Mouse (Mus musculus): Measurements from ENCODE around the gene Gm21983. TPM values are rescaled to one million over a fixed set of nuclear protein-coding genes. Genes with fewer than 3 reads are reported as not detected.

The Gm21983 gene
- not detected for polyA plus RNA-seq (2017; shearing (Covaris generic))

GRCm38 (mm10) chr7:27180837-27181695, at the start of gene Gm21983, which contains the start of gene Mia:
Gm21983 (minus strand) TSS chr7:27181086.
Mia (minus strand) TSS chr7:27181157.

GRCm38 (mm10) chr7:27228281-27228821, 47.5 kb upstream of the Gm21983 start, which contains the start of gene Itpkc:
Itpkc (minus strand) TSS chr7:27228661.

GRCm38 (mm10) chr7:27195681-27196611, 15.1 kb upstream of the Gm21983 start, which contains the start of the genes BC024978 and Snrpa:
BC024978 (plus strand) TSS chr7:27195781.
Snrpa (minus strand) TSS chr7:27196271.

GRCm38 (mm10) chr7:27178324-27179216, 2.3 kb downstream of the Gm21983 start, which contains the start of gene Rab4b:
Rab4b (minus strand) TSS chr7:27178896.

GRCm38 (mm10) chr7:27166614-27167474, 14.0 kb downstream of the Gm21983 start, which contains the start of gene Egln2:
Egln2 (minus strand) TSS chr7:27166802.

GRCm38 (mm10) chr7:27153205-27153764, 27.6 kb downstream of the Gm21983 start, which contains the start of gene Cyp2t4:
Cyp2t4 (plus strand) TSS chr7:27153714.

GRCm38 (mm10) chr7:27119676-27120075, 61.2 kb downstream of the Gm21983 start, which contains the start of gene Cyp2f2:
Cyp2f2 (plus strand) TSS chr7:27119909.

Other genes starting within 250 kb of the Gm21983 start
- under 1 TPM in 1 of 2 experiments, not detected in 1; 0.05 TPM for gene Cyp2a22, start 241.7 kb downstream of the Gm21983 start, polyA plus RNA-seq (2017; shearing (Covaris generic))
- gene Cyp2a12, start 152.0 kb downstream of the Gm21983 start, polyA plus RNA-seq (2017; shearing (Covaris generic)), result under 1 TPM; 0.10 to 0.16 TPM
- not detected for gene Cyp2f2, start 61.2 kb downstream of the Gm21983 start, polyA plus RNA-seq (2017; shearing (Covaris generic))
- gene Cyp2t4, start 27.4 kb downstream of the Gm21983 start, polyA plus RNA-seq (2017; shearing (Covaris generic)), result under 1 TPM in 1 of 2 experiments, not detected in 1; 0.14 TPM
- 10 to 100 TPM; 50.8 to 59.6 TPM for gene Egln2, start 14.3 kb downstream of the Gm21983 start, polyA plus RNA-seq (2017; shearing (Covaris generic))
- gene Rab4b, start 2.2 kb downstream of the Gm21983 start, polyA plus RNA-seq (2017; shearing (Covaris generic)), result 100 to 1,000 TPM; 171 to 182 TPM
- gene Mia, start 71 bp upstream of the Gm21983 start, polyA plus RNA-seq (2017; shearing (Covaris generic)), result under 1 TPM; 0.31 to 0.47 TPM
- 1 to 10 TPM; 1.7 to 1.8 TPM for gene BC024978, start 14.7 kb upstream of the Gm21983 start, polyA plus RNA-seq (2017; shearing (Covaris generic))
- gene Snrpa, start 15.2 kb upstream of the Gm21983 start, polyA plus RNA-seq (2017; shearing (Covaris generic)), result 100 to 1,000 TPM in 1 of 2 experiments, 10 to 100 TPM in 1; 99.1 to 108 TPM
- 1 to 10 TPM; 6.6 to 9.3 TPM for gene Itpkc, start 47.6 kb upstream of the Gm21983 start, polyA plus RNA-seq (2017; shearing (Covaris generic))
- 10 to 100 TPM; 18.1 to 19.3 TPM for gene Coq8b, start 51.9 kb upstream of the Gm21983 start, polyA plus RNA-seq (2017; shearing (Covaris generic))
- gene Numbl, start 77.3 kb upstream of the Gm21983 start, polyA plus RNA-seq (2017; shearing (Covaris generic)), result 1 to 10 TPM; 1.9 to 2.7 TPM
- 1 to 10 TPM in 1 of 2 experiments, not detected in 1; 1.2 TPM for gene Ltbp4, start 156.6 kb upstream of the Gm21983 start, polyA plus RNA-seq (2017; shearing (Covaris generic))
- 10 to 100 TPM; 71.7 to 97.3 TPM for gene Shkbp1, start 174.9 kb upstream of the Gm21983 start, polyA plus RNA-seq (2017; shearing (Covaris generic))
- not detected for gene Gm20479, start 176.3 kb upstream of the Gm21983 start, polyA plus RNA-seq (2017; shearing (Covaris generic))

All from activated CD4-positive, CD25-positive, alpha-beta regulatory T cell (primary cell).